Mouse (Mus musculus) stomach, embryonic 16.5 days (tissue): ENCODE measurements around the gene Tti1. TPM values are rescaled to one million over a fixed set of nuclear protein-coding genes. Genes with fewer than 3 reads are reported as not detected.

Experiments used
- ATAC-seq: fragments of 200-750 bp; cut with Nextera tagmentation; 2 replicates; pipeline ENCODE4 v1.8.0; 2017; ENCODE audit warnings: moderate number of reproducible peaks, moderate TSS enrichment; ENCODE audit not compliant: insufficient read depth, low FRiP score
- H3K27ac ChIP-seq: fragments of 300-500 bp; sonication (generic); 2 replicates; pipeline ENCODE4 v1.5.1; 2014; ENCODE audit warnings: low read length
- H3K27me3 ChIP-seq: fragments of 300-500 bp; sonication (generic); 2 replicates; pipeline ENCODE4 v1.6.1; 2014; ENCODE audit warnings: low read length, control low read depth, mixed read lengths; ENCODE audit not compliant: control insufficient read depth, insufficient read depth
- H3K36me3 ChIP-seq: fragments of 300-500 bp; sonication (generic); 2 replicates; pipeline ENCODE4 v1.6.1; 2014; ENCODE audit warnings: low read length; ENCODE audit not compliant: control insufficient read depth, insufficient read depth
- H3K4me1 ChIP-seq: fragments of 300-500 bp; sonication (generic); 2 replicates; pipeline ENCODE4 v1.6.1; 2014; ENCODE audit warnings: low read length, control low read depth, mixed read lengths; ENCODE audit not compliant: control insufficient read depth, insufficient read depth
- H3K4me2 ChIP-seq: fragments of 300-500 bp; sonication (generic); 2 replicates; pipeline ENCODE4 v1.6.1; 2014; ENCODE audit warnings: low read depth, low read length, mixed read lengths
- H3K4me3 ChIP-seq: fragments of 300-500 bp; sonication (generic); replicated peaks from 2 replicates; pipeline ENCODE4 v1.5.1; 2014; ENCODE audit warnings: mild to moderate bottlenecking, low read length
- H3K9ac ChIP-seq: fragments of 300-500 bp; sonication (generic); 2 replicates; pipeline ENCODE4 v1.6.1; 2014; ENCODE audit warnings: low read length
- H3K9me3 ChIP-seq: fragments of 300-500 bp; sonication (generic); replicated peaks from 2 replicates; pipeline ENCODE4 v1.6.1; 2016; ENCODE audit warnings: low read length, control low read depth; ENCODE audit not compliant: control insufficient read depth
- WGBS: fragments of 180-500 bp; shearing (Covaris S2); extraction: QIAGEN DNeasy Blood & Tissue Kit; methylation state at CpG from one replicate; pipeline ENCODE4 v1.1.7; 2014; 5-methylcytosine and 5-hydroxymethylcytosine counted together
- polyA plus RNA-seq: library from polyadenylated mRNA; unstranded; fragments of >200 nt; fragmentation: Nextera tagmentation; extraction: Ambion mirVana; gene quantifications from 2 replicates; pipeline ENCODE4 v1.2.1, GENCODE M21; 2015

Gene Tti1
- polyA plus RNA-seq, 1 experiment from 2014 or later, result 21.0 TPM

DNA sequence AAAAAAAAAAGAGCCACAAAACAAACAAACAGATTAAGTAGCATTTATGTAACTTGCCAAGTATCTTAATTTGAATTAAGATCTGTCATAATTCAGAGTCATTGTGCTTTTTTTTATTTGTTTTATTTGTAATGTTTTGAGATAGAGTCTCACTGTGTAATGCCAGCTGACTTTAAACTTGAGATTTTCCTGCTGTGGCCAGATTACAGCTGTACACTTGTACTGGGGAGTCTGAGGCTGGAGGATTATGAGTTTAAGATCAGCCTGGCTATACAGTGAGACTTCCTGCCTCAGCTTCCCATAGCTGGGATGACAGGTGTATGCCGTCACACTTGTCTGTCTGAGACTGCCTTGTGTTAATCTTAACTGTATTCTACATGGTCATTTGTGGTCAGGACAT, 20.5 kb upstream of the Tti1 start:
- H3K4me2 ChIP-seq, result no peak overlapping the region
- no peak for ATAC-seq
- no peaks in the 10 kb centered on the region for H3K27me3 ChIP-seq
- no peaks in the 10 kb centered on the region for H3K4me1 ChIP-seq
- H3K27ac ChIP-seq, result no peak overlapping the region
- no peaks in the 10 kb centered on the region for H3K9me3 ChIP-seq
- 95% methylated on average over 1 of the region's 1 CpGs for WGBS
- no peak overlapping the region for H3K4me3 ChIP-seq
- no peak overlapping the region for H3K9ac ChIP-seq
- peaks cover 15% of the 10 kb centered on the region for H3K36me3 ChIP-seq

DNA sequence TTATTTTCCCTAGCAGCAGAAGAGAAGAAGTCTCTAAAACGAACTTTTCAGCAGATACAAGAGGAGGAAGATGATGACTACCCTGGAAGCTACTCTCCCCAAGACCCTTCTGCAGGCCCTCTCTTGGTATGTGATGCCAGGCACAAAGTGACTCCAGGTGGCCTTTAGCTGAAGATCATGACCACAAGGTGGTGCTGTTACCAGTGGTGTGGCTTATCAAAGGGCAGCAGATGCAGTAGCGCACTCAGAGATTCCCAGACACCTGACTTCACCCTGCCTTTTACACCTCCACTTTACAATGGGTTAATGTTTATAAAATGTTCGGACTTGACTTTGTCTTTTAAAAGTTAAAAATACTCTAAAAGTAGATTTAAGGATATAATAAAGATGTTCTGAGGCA, 19.7 kb upstream of the Tti1 start:
- H3K27ac ChIP-seq, result no peak overlapping the region
- H3K4me2 ChIP-seq, result no peak overlapping the region
- no peak for ATAC-seq
- H3K4me3 ChIP-seq, result no peak overlapping the region
- H3K9me3 ChIP-seq, result no peaks in the 10 kb centered on the region
- no peaks in the 10 kb centered on the region for H3K27me3 ChIP-seq
- WGBS, result 63% methylated on average over 3 of the region's 3 CpGs
- H3K9ac ChIP-seq, result no peak overlapping the region
- peaks cover 15% of the 10 kb centered on the region for H3K36me3 ChIP-seq
- no peaks in the 10 kb centered on the region for H3K4me1 ChIP-seq

DNA sequence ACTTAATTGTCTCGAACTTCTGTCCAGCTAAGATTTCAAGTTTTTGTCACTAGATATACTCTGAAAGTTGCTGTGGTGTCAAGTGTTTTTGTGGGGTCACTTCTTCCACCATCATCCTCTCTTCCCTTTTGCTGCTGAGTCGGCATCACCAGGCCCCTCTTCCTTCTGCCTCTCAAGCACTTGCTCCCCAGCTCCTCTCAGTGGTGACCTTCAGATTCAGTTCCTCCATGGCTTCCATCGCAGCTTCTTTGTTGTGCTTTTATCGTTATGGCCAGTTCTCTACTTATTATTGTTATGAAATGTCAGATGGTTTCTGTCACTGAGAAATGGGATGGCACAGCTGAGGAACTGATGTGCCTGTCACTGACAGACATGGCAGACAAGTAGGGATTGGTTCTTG, 18.0 kb upstream of the Tti1 start:
- Histone ChIP-seq H3K9me3 (no peaks in the 10 kb centered on the region), H3K27me3 (no peaks in the 10 kb centered on the region), H3K27ac (no peak overlapping the region), H3K4me2 (no peak overlapping the region), H3K36me3 (peaks cover 9% of the 10 kb centered on the region), H3K4me3 (no peak overlapping the region), H3K9ac (no peak overlapping the region), H3K4me1 (no peaks in the 10 kb centered on the region)
- ATAC-seq, result no peak
- 67% methylated on average over 4 of the region's 4 CpGs for WGBS

DNA sequence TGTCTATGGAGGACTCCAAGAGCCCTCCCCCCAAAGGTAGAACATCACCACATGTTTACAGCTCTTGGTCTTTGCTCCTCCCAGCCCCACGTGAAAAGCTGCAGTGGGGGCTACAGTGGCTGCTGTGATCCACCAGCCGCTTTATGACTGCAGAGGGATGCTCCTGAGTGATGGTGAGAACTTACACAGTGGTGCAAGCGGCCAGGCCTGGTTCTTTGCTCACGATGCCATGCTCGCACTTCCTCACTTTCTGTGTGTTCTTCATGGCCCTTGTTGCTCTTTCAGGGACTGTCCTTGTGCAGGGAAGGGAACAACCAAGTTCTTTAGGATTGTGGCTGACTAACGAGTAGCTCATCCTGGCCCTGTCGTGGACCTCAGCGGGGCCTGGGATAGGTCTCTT, 15.3 kb upstream of the Tti1 start:
- Histone ChIP-seq H3K4me2 (no peak overlapping the region), H3K4me1 (no peaks in the 10 kb centered on the region), H3K4me3 (no peak overlapping the region), H3K9ac (no peak overlapping the region), H3K9me3 (no peaks in the 10 kb centered on the region), H3K36me3 (peaks cover 3% of the 10 kb centered on the region), H3K27ac (no peak overlapping the region), H3K27me3 (no peaks in the 10 kb centered on the region)
- ATAC-seq, result no peak
- WGBS, result 85% methylated on average over 8 of the region's 8 CpGs

DNA sequence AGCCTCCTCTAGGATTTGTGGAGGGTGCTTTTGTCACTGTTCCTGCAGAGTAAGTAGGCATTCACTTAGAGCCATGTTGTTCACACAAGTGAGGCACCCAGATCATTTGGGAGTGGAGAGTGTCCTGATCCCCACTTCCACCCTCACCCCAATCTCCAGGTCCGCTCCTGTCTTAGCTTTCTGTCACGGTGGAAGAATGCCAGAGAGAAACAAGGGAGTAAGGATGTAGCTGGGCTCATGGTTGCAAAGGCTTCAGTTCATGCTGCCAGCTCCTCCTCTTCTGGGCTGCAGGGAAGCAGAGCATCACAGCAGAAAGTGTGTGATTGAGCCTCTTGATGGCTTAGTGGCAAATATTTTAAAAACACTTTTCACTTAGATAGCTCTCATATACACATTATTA, 12.2 kb upstream of the Tti1 start:
- Histone ChIP-seq H3K4me1 (no peaks in the 10 kb centered on the region), H3K27ac (no peak overlapping the region), H3K4me2 (no peak overlapping the region), H3K36me3 (peaks cover 6% of the 10 kb centered on the region), H3K9me3 (no peaks in the 10 kb centered on the region), H3K9ac (no peak overlapping the region), H3K4me3 (no peak overlapping the region), H3K27me3 (no peaks in the 10 kb centered on the region)
- whole genome bisulfite sequencing, result 80% methylated on average over 2 of the region's 2 CpGs
- ATAC-seq, result no peak

DNA sequence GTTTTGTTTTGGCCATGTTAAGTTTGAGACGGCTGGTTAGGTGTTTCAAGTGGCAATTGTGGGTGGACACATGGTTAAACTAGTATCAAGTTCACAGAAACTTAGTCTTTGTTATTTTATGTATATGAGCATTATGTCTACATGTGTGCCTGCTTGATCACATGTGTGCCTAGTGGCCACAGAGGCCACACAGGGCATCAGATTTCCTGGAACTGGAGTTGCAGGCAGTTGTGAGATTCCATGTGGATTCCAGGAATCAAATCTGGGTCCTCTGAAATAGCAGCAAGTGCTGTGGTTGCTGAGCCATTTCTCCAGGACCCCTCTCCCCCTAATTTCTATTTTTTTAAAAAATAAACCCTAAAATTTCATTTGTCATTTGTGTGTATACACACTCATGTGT, 11.4 kb upstream of the Tti1 start:
- no peaks in the 10 kb centered on the region for H3K9me3 ChIP-seq
- WGBS, result 72% methylated on average over 1 of the region's 1 CpGs
- ATAC-seq, result no peak
- H3K9ac ChIP-seq, result no peak overlapping the region
- peaks cover 6% of the 10 kb centered on the region for H3K36me3 ChIP-seq
- H3K4me3 ChIP-seq, result no peak overlapping the region
- H3K27ac ChIP-seq, result no peak overlapping the region
- H3K27me3 ChIP-seq, result no peaks in the 10 kb centered on the region
- H3K4me2 ChIP-seq, result no peak overlapping the region
- no peaks in the 10 kb centered on the region for H3K4me1 ChIP-seq

DNA sequence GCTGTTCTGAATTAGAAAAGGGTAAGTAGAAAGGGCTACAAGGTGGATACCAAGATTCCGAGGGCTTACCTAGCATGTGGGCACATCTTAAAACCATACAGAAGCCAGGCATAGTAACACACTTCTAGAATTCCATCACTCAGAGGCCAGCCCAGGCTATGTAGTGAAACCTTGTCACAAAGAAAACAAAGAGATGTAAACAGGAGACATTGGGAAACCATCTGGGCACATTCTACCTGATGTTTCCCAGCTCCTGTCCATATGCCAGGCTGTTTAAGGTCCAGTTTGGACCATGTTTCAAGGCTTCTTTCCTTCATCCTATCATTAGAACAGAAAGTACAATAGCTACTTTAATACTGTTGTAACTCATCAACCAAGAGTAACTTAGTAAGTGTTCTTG, 9.3 kb upstream of the Tti1 start:
- 90% methylated on average over 1 of the region's 1 CpGs for WGBS
- H3K4me1 ChIP-seq, result no peaks in the 10 kb centered on the region

DNA sequence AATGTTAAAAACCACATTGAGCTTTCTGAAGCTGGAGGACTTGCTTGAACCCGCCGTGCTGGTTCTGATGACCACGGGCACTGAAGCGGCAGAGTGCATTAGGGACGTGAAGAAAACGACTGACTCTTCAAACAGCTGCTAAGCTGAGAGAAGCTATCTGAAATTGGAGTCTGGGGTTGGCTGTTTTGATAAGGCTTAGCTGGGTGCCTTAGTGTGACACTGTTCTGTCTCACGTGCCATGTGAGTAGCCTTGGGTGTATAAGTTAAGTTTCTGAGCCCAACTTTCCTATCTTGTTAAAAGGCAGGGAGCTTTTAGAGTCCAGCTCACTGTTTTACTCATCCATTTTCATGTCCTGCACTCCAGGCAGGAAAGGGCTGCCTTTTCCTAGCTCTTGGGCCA, 8.7 kb upstream of the Tti1 start:
- Histone ChIP-seq H3K4me3 (no peak overlapping the region), H3K27me3 (no peaks in the 10 kb centered on the region), H3K9ac (no peak overlapping the region), H3K9me3 (no peaks in the 10 kb centered on the region), H3K27ac (no peak overlapping the region), H3K36me3 (peaks cover 6% of the 10 kb centered on the region; the same call in 1 of the 2 replicates), H3K4me1 (no peaks in the 10 kb centered on the region), H3K4me2 (no peak overlapping the region)
- WGBS, result 79% methylated on average over 7 of the region's 7 CpGs
- ATAC-seq, result no peak

More for the DNA sequence above, 9.3 kb upstream of the Tti1 start:
- peaks cover 6% of the 10 kb centered on the region; the same call in 1 of the 2 replicates for H3K36me3 ChIP-seq
- no peak for ATAC-seq
- H3K9ac ChIP-seq, result no peak overlapping the region
- H3K4me3 ChIP-seq, result no peak overlapping the region
- H3K9me3 ChIP-seq, result no peaks in the 10 kb centered on the region
- H3K4me2 ChIP-seq, result no peak overlapping the region
- no peak overlapping the region for H3K27ac ChIP-seq
- no peaks in the 10 kb centered on the region for H3K27me3 ChIP-seq

DNA sequence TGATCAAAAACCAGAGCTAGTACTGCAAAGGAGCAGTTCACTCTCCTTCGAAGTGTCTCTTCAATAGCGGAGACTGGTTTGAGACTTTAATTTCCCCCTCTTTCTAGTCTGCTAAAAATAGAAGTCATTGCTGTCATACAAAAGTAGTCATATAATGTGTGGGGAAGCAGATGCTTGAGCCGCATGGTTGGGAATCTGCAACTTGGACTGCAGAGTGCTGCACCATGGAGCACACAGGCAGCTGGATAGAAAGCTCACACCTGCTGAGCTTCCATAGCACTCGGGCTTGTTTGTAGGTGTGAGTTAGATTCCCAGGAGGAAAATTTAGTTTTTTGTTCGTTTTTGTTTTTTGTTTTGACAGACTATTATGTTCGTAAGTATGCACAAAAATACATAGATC, 8.2 kb upstream of the Tti1 start:
- Histone ChIP-seq H3K27ac (no peak overlapping the region), H3K36me3 (peaks cover 6% of the 10 kb centered on the region; the same call in 1 of the 2 replicates), H3K9ac (no peak overlapping the region), H3K4me2 (no peak overlapping the region), H3K4me1 (peaks cover 3% of the 10 kb centered on the region), H3K9me3 (no peaks in the 10 kb centered on the region), H3K4me3 (no peak overlapping the region), H3K27me3 (no peaks in the 10 kb centered on the region)
- no peak for ATAC-seq
- WGBS, result 83% methylated on average over 6 of the region's 6 CpGs

DNA sequence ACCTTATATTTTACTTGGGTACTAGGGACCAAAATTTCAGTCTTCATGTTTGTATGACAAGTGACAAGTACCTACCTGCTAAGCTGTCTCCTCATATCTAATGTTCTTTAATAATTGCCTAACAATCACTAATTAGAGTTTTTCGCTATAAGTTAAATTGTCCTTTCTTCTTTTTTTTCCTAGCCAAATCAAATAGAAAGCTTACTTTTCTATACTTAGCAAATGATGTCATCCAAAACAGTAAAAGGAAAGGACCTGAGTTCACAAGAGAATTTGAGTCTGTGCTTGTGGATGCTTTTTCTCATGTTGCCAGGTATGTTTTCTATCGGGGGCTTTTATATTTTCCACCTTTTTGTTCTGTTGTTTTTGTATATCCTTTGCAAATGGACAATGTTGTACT, 7.6 kb upstream of the Tti1 start:
- H3K27me3 ChIP-seq, result no peaks in the 10 kb centered on the region
- WGBS, result 79% methylated on average over 2 of the region's 2 CpGs
- H3K36me3 ChIP-seq, result peaks cover 6% of the 10 kb centered on the region; the same call in 1 of the 2 replicates
- H3K4me2 ChIP-seq, result no peak overlapping the region
- no peak for ATAC-seq
- H3K4me3 ChIP-seq, result no peak overlapping the region
- no peak overlapping the region for H3K9ac ChIP-seq
- peaks cover 9% of the 10 kb centered on the region for H3K4me1 ChIP-seq
- no peaks in the 10 kb centered on the region for H3K9me3 ChIP-seq
- no peak overlapping the region for H3K27ac ChIP-seq
